Mouse (Mus musculus): ENCODE results near the gene Gm21981.

Gm21981 gene

DNA sequence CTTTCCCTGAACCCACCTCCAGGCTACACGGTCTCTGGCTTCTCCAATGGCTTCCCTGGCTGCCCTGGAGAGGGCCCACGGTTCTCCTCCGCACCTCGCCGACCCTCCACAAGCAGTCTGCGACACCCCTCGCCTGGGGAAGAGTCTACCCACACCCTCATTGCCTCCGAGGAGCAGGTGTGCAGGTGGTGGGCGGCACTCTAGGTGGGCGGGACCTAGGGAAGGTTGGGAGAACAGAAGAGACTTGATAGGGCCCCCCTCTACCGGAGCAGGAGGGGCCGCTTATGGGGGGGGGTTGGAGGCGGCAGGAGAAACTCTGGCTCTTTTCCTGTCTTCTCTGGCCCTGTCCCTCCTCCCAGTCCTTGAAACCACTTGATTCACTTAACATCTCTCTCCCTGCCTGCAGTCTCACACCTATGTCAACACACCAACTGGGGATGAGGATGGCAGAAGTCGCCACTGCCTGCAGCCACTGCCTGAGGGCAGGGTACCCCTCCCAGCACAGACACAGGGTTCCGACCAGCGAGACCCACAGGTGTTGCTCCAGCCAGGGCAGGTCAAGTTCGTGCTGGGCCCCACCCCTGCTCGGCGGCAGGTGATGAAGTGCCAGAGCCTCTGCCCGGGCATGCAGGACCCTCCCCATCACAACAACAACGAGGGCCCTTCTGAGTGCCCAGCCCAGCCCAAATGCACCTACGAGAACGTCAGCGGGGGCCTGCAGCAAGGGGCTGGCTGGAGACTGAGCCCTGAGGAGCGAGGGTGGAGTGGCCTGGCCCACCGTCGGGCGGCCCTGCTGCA is 8.5 kb upstream of the Gm21981 start:
- no peak for DNase-seq (ENCODE audit: low spot score)

DNA sequence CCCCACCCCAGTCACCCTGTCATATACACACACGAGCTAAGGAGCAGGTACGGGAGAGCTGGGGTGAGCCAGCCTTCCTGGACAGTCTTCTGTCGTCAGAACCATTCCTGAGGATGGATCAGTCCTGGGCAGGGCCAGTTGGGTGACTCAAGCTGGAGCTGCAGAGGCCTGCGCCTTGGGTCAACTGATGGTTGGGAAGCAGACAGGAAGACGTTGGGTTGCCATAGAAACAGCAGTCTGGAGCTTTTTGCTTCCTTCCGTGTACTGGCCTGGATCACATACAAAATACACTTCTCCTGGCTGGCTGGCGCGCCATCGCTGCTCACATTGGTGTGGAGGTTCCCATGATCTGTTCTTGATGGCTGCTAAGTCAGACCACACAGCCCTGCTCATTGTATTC is 7.5 kb upstream of the Gm21981 start:
- DNase-seq (ENCODE audit: low spot score) = no peak

GRCm38 (mm10) chr17:47699055-47699454 is 4.8 kb upstream of the Gm21981 start:
- DNase-seq (ENCODE audit: low spot score) = no peak

GRCm38 (mm10) chr17:47698156-47698555 is 3.9 kb upstream of the Gm21981 start:
- DNase-seq (ENCODE audit: low spot score) = no peak

DNA sequence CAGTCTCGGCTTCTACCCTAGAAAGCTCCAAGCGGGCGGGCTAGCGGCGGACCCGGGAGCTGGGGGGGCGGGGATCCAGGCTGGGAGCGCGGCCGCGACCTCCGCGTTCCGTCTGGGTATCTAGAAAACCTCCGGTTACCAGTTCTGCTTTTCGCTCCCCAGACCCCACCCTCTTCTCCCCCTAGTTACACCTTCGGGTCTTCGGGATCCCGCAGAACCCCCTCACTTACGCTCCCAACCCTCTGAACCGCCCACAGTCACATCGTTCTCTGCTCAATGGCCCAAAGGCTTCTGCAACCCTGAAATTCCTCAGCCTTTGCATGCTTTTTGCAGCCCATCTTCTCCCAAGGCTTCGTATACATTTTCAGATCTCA is 1.1 kb upstream of the Gm21981 start:
- no peak for DNase-seq (ENCODE audit: low spot score)

GRCm38 (mm10) chr17:47694503-47695336 is 465 bp upstream of the Gm21981 start, which contains the start of gene Prickle4:
Gene Prickle4 (minus strand): TSS chr17:47694736.
- DNase-seq (ENCODE audit: low spot score) = peak; percentile 97

GRCm38 (mm10) chr17:47693671-47694441 is 399 bp downstream of the Gm21981 start:
- DNase-seq (ENCODE audit: low spot score) = no peak

GRCm38 (mm10) chr17:47691650-47692049 is 2.6 kb downstream of the Gm21981 start:
- no peak for DNase-seq (ENCODE audit: low spot score)

DNA sequence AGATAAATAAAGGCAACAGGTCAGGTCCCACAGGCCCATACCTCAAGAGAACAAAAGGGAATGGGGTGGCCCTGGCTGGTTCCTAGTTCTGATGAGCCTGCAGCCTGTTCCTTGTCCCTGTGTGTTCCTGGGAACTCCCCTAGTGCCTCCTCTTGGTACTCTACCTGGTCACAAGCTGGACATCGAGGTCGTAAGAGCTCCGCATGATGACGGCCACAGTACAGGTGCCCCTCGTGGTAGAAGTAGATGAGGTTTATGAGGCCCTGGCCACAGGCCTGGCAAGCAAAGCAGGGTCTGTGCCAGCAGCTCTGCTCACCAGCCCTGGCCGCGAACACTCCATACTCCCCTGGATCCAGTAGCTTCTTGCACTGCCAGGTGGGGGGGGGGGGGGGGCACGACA is 4.4 kb downstream of the Gm21981 start:
- no peak for DNase-seq (ENCODE audit: low spot score)

GRCm38 (mm10) chr17:47688608-47689575 is 5.4 kb downstream of the Gm21981 start, which contains the start of gene Frs3:
Gene Frs3 (plus strand): TSS chr17:47689030.
- peak; percentile 57 for DNase-seq (ENCODE audit: low spot score)

DNA sequence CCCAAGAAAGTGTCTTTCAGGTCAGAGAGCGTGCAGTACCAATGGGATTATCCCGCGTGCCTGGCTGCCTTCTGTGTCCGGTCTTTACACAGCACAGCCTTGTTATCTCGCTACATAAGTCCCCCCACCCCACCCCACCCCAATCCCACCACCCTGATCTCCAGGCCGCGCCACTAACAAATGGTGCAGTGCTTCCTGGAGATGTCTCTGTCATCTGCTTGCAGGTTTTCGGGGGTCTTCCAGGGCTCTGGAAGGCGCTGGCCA is 6.0 kb downstream of the Gm21981 start, which contains the start of gene Tomm6:
Gene Tomm6 (minus strand): TSS at position 43 of the 264 bp plus-strand sequence.
- DNase-seq (ENCODE audit: low spot score) = no peak

GRCm38 (mm10) chr17:47687409-47688343 is 6.6 kb downstream of the Gm21981 start:
- peak; percentile 96 for DNase-seq (ENCODE audit: low spot score)

DNA sequence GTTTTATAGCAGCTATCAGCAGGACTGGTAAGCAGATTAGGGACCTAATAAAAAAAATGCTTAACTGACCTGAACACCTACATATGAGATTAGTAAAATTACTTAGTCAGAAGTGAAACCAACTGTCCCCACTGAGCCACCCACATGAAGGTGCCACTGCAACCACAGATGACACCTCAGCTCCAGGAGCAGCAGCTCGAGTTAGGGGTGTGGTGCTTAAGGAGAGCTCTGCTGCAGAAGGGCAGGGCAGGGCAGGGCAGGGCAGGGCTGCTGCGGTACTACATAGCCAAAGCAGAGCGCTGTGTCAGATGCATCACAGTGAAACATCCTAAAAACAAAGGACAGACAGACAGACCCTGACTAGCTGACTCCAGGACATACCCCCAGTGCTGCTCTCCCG is 11.4 kb downstream of the Gm21981 start:
- DNase-seq (ENCODE audit: low spot score) = no peak

DNA sequence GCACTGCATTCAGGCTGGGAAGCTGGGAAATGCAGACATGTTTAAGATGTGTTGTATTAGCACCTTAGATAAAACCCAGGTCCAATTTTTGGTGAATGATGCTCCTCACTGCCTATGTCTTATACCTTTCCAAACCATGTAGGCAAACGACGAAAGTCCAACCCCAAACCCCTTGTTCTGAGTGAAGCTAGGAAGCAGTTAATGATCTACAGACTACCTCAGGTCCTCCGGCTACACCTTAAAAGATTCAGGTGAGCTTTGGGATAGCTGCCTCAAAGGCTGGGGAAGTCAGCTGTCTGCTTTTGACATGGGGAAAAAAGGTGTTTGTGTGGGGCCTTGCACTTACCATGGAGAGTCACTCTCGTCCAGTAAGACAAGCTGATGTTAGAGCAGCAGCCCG is 15.6 kb downstream of the Gm21981 start:
- no peak for DNase-seq (ENCODE audit: low spot score)

DNA sequence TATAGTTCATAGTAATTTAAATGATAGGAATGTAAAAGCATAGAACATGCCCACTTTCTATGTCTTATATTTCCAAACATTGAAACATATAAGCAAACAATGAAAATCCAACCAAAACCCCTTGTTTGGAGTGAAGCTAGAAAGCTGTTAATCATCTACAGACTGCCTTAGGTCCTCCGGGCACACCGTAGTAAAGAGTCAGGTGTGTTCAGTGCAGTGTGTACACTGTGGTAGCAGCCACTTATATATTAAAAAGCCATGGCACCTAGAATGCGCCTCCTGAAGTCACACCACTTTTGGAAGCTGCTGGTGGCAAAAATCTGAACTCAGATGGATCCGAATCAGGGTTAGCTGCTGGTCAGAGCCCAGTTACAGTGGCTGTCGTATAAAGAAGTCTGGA is 16.0 kb downstream of the Gm21981 start:
- DNase-seq (ENCODE audit: low spot score) = no peak

GRCm38 (mm10) chr17:47676581-47676980 is 17.7 kb downstream of the Gm21981 start:
- DNase-seq (ENCODE audit: low spot score) = peak; percentile 77

GRCm38 (mm10) chr17:47672311-47673111 is 21.7 kb downstream of the Gm21981 start:
- DNase-seq (ENCODE audit: low spot score) = peak; percentile 65

DNA sequence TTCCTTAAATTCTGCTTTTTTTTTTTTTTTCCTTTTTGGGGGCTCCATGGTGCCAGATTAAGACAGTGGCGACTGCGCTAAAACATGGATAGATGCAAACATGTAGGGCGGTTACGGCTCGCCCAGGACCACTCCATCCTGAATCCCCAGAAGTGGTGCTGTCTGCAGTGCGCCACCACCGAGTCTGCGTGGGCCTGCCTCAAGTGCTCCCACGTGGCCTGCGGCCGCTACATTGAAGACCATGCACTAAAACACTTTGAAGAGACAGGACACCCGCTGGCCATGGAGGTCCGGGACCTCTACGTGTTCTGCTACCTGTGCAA is 22.3 kb downstream of the Gm21981 start:
- DNase-seq (ENCODE audit: low spot score) = no peak

- no peak for DNase-seq (ENCODE audit: low spot score)
These were observed 25.1 kb downstream of the Gm21981 start for GRCm38 (mm10) chr17:47669166-47669565.

GRCm38 (mm10) chr17:47664474-47664873 is 29.8 kb downstream of the Gm21981 start:
- no peak for DNase-seq (ENCODE audit: low spot score)
